ENCODE assay signal across 8 mouse cellular contexts in the genomic region with DNA sequence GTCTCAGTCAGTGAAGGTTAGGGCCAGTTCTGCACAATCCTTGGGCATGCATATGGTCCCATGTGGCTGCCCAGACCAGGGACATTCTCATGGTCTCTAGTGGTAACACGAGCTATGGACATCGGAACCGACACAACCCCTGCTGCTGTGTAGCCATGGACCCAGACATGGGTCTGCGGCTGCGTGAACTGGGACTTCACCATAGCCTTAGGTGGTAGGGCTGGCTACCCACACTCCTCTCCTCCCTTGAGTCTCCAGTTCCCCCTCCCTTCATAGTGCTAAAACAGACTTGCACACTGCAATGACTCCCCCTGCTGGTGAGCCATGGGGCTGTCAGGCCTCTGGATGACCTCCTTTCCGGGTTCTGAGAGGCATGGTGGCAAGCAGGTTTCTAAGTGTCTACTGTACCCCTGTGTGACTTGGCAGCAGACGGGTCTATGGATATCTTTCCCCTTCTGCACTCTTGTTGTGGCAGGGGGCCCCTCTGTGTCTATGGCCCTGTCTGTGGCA.
DNase-seq lines count a peak whose midpoint lies in the region; ATAC-seq lines count a peak whose summit lies in the region.

No protein-coding gene starts in this region.

- WGBS in hindbrain, embryonic 10.5 days, result 88% methylated on average over 7 of the region's 7 CpGs
- WGBS in hindbrain, embryonic 14.5 days, result 81% methylated on average over 7 of the region's 7 CpGs
- WGBS in midbrain, embryonic 13.5 days, result 93% methylated on average over 7 of the region's 7 CpGs

- no peaks in the 10 kb centered on the region for H3K27me3 ChIP-seq in hindbrain, embryonic 10.5 days (ENCODE audit: insufficient read depth, poor library complexity, severe bottlenecking)
- H3K27me3 ChIP-seq in hindbrain, embryonic 14.5 days (ENCODE audit: control insufficient read depth, insufficient read depth, low read length), result no peaks in the 10 kb centered on the region
- no peaks in the 10 kb centered on the region for H3K27me3 ChIP-seq in midbrain, embryonic 13.5 days

- no peaks in the 10 kb centered on the region for H3K36me3 ChIP-seq in hindbrain, embryonic 10.5 days
- H3K36me3 ChIP-seq in hindbrain, embryonic 14.5 days (replicated peaks; ENCODE audit: control insufficient read depth, insufficient read depth), result no peaks in the 10 kb centered on the region
- H3K36me3 ChIP-seq in midbrain, embryonic 13.5 days, result no peaks in the 10 kb centered on the region

- H3K9me3 ChIP-seq in hindbrain, embryonic 10.5 days, result no peaks in the 10 kb centered on the region
- no peaks in the 10 kb centered on the region for H3K9me3 ChIP-seq in hindbrain, embryonic 14.5 days (ENCODE audit: control insufficient read depth, low read length)
- H3K9me3 ChIP-seq in midbrain, embryonic 13.5 days, result 0 out of 2 replicates have a peak, but pooled peaks cover 4% of the 10 kb centered on the region

- no peak overlapping the region for H3K4me3 ChIP-seq in hindbrain, embryonic 10.5 days
- no peak overlapping the region for H3K4me3 ChIP-seq in hindbrain, embryonic 14.5 days (replicated peaks; ENCODE audit: low read length)
- H3K4me3 ChIP-seq in midbrain, embryonic 13.5 days (replicated peaks), result no peak overlapping the region

- no peak overlapping the region for H3K4me2 ChIP-seq in hindbrain, embryonic 14.5 days (replicated peaks)
- no peak overlapping the region for H3K4me2 ChIP-seq in midbrain, embryonic 13.5 days (replicated peaks)

- DNase-seq in hindbrain, embryonic 10.5 days (ENCODE audit: low spot score), result peak; percentile 27
- no peak for DNase-seq in hindbrain, embryonic 14.5 days (ENCODE audit: low spot score)
- peak; percentile 6 for DNase-seq in CD4-positive helper T cell, adult 2 months (ENCODE audit: low read depth, low spot score)
- DNase-seq in adrenal gland, adult 18-20 months (ENCODE audit: low spot score in 2 of 2), result peak; percentile 24 to 30
- DNase-seq in heart, postnatal 4 days, result peak; percentile 39
- no peak for DNase-seq in frontal cortex, postnatal 10 days (ENCODE audit: low spot score in 2 of 2)

- no peak overlapping the region for H3K27ac ChIP-seq in hindbrain, embryonic 10.5 days
- no peak overlapping the region for H3K27ac ChIP-seq in hindbrain, embryonic 14.5 days
- no peak overlapping the region for H3K27ac ChIP-seq in midbrain, embryonic 13.5 days

- no peaks in the 10 kb centered on the region for H3K4me1 ChIP-seq in hindbrain, embryonic 10.5 days (replicated peaks)
- H3K4me1 ChIP-seq in hindbrain, embryonic 14.5 days (replicated peaks; ENCODE audit: control insufficient read depth, insufficient read depth, low read length), result no peaks in the 10 kb centered on the region
- no peaks in the 10 kb centered on the region for H3K4me1 ChIP-seq in midbrain, embryonic 13.5 days (replicated peaks)

- H3K9ac ChIP-seq in hindbrain, embryonic 14.5 days, result no peak overlapping the region
- no peak overlapping the region for H3K9ac ChIP-seq in midbrain, embryonic 13.5 days (replicated peaks)

- no peak for ATAC-seq in hindbrain, embryonic 14.5 days (ENCODE audit: low FRiP score)
- peak; percentile 56; the same call in 1 of the 2 replicates for ATAC-seq in midbrain, embryonic 13.5 days
- ATAC-seq in erythroblast, adult 5-6 weeks (replicated peaks; ENCODE audit: low FRiP score, poor library complexity, severe bottlenecking), result no peak

Comparison
In these comparisons a context has a peak if more than half of its experiments do, and no peak if none do; other contexts are left out.
1. DNase-seq: peak in hindbrain, embryonic 10.5 days (single experiment), CD4-positive helper T cell, adult 2 months (single experiment), adrenal gland, adult 18-20 months (2 of 2) and heart, postnatal 4 days (single experiment); none in hindbrain, embryonic 14.5 days (single experiment) and frontal cortex, postnatal 10 days (0 of 2).